Mouse (Mus musculus): ENCODE data around the gene Drc1. TPM values are rescaled to one million over a fixed set of nuclear protein-coding genes. Genes with fewer than 3 reads are reported as not detected.

Gene Drc1
- total RNA-seq, 4 experiments from 2014 or later: 9.7 to 13.9 (median 11.4) TPM

DNA sequence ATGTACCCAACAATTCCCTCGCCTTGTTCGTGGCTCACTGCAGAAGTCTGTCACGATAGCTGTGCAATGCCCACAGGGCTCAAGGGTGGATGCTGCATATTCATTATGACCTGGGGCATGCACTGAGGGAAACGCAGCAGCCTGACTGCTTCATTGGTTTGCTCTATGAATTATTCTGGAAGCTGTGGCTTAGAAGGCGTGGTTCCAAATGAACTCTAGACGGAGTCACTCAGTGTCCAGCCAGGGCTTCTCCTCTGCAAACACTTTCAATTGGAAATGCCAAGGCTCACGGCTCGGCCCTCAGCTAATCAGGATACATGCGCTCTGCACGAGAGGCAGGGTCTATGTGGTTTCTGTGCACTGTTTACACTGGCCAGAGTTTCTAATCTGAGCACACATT lies 130.3 kb downstream of the Drc1 start:
- DNase-seq (ENCODE audit: low spot score in 2 of 2): no peak

DNA sequence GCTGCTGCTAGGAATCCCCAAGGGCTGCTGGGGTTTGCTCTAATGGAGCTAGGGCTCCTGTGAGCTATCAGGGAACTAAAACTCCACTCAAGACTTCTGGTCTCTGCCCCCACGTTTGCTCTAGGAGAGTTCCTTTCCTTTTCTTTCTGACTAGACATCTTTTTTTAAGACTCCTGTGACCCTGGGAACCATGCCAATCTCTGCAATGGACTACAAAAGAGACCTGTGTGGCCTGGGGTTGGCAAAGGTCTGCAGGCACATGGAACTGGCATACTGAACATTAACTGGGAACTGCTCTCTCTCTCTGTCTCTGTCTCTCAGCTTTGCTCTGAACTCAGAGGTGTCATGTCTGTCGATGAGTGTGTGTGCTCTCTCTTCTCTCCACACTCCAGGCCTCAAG lies 134.2 kb downstream of the Drc1 start:
- no peak for DNase-seq (ENCODE audit: low spot score in 2 of 2)

DNA sequence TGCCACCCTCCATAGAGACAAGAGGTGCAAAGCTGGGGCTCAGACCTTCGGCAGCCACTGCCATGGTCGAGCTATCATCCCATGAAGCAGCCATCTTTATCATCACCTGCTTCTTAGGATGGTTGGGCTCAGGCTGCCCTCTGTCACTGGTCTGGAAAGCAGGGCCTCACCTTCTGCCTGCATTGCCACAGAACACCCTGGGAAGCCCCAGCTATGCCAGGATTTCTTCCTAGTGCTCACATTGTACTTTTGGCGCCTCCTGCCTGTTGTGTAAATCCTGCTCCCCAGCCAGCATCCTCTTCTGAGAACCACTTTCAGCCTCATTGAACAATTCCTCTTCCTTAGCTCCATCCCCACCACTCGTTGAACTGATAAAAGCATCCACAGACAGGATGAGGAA lies 134.7 kb downstream of the Drc1 start:
- no peak for DNase-seq (ENCODE audit: low spot score in 2 of 2)

Other genes starting within 250 kb of the Drc1 start
- 1 to 10 TPM; 4.9 to 9.1 (median 6.2) TPM for gene Tyms, start 207.8 kb upstream of the Drc1 start, total RNA-seq (2022)
- 10 to 100 TPM; 13.2 to 14.3 (median 13.7) TPM for gene Garem2, start 176.2 kb upstream of the Drc1 start, total RNA-seq (2022)
- 1 to 10 TPM; 2.0 to 3.2 (median 3.0) TPM for gene 3110082J24Rik, start 175.3 kb upstream of the Drc1 start, total RNA-seq (2022)
- gene Hadha, start 126.2 kb upstream of the Drc1 start, total RNA-seq (2022): 10 to 100 TPM; 73.3 to 81.8 (median 74.5) TPM
- gene Hadhb, start 126.1 kb upstream of the Drc1 start, total RNA-seq (2022): 100 to 1,000 TPM in 2 of 4 experiments, 10 to 100 TPM in 2; 85.7 to 106 (median 100) TPM
- not detected for gene Adgrf3, start 75.7 kb upstream of the Drc1 start, total RNA-seq (2022)
- gene Selenoi, start 48.8 kb upstream of the Drc1 start, total RNA-seq (2022): 10 to 100 TPM; 39.2 to 50.7 (median 43.3) TPM
- gene Otof, start 180.5 kb downstream of the Drc1 start, total RNA-seq (2022): 1 to 10 TPM; 3.3 to 4.4 (median 3.7) TPM
- 1 to 10 TPM in 1 of 4 experiments, under 1 TPM in 1, not detected in 2; 0.50 to 1.2 TPM for gene 1700001C02Rik, start 184.7 kb downstream of the Drc1 start, total RNA-seq (2022)